Mouse (Mus musculus): Measurements from ENCODE around the gene Gsta2. TPM values are rescaled to one million over a fixed set of nuclear protein-coding genes. Genes with fewer than 3 reads are reported as not detected.

Gene Gsta2
- polyA plus RNA-seq, 1 experiment from 2014 or later: not detected

DNA sequence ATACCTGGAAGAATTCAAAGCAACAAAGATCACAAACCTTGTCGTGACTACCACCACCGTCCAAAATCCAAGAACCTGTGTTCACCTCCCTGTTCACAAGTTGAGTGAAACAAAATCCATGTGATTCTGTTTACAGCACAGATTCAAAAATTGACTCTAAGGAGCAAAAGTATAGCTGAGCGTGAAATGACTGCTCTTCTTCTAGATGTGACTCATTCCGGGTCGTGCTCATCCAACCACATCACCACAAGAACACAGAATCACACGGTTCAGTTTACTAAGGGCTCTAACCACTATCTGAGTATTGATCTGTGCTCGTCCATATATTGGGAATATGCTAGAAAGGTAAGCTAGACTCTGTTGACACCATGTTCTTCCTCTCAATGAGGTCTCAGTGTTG, 31.4 kb upstream of the Gsta2 start:
- Histone ChIP-seq H3K9ac (ENCODE audit: low read length) (no peak overlapping the region), H3K4me2 (no peak overlapping the region), H3K27me3 (ENCODE audit: control insufficient read depth, insufficient read depth, low read length) (no peaks in the 10 kb centered on the region), H3K4me3 (ENCODE audit: low read depth, low read length) (no peak overlapping the region), H3K27ac (ENCODE audit: low read depth, low read length) (no peak overlapping the region), H3K9me3 (ENCODE audit: control insufficient read depth, low read length) (no peaks in the 10 kb centered on the region), H3K36me3 (ENCODE audit: control insufficient read depth, insufficient read depth, low read length) (no peaks in the 10 kb centered on the region), H3K4me1 (ENCODE audit: control insufficient read depth, insufficient read depth, low read length) (no peaks in the 10 kb centered on the region)
- 86% methylated on average over 7 of the region's 7 CpGs for WGBS
- DNase-seq (ENCODE audit: low spot score, missing footprints): no peak
- ATAC-seq (ENCODE audit: low FRiP score): no peak

DNA sequence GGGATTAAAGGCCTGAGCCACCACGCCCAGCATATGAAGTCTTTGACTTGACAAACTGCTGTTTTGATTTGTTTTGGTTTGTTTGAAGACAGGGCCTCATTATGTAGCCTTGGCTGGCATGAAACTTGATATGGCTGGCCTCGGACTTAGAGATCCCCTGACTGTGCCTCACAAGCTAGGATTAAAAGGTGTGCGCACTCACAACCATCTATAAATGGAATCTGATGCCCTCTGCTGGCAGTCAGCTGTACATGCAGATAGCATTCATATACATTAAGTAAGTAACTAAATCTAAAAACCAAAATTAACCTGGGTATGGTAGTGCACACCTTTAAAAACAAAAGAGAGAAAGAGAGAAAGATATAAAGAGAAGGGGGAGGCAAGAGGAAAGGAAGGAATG, 30.3 kb upstream of the Gsta2 start:
- peak; percentile 88 for DNase-seq (ENCODE audit: low spot score, missing footprints)
- 52% methylated on average over 3 of the region's 3 CpGs for whole genome bisulfite sequencing

DNA sequence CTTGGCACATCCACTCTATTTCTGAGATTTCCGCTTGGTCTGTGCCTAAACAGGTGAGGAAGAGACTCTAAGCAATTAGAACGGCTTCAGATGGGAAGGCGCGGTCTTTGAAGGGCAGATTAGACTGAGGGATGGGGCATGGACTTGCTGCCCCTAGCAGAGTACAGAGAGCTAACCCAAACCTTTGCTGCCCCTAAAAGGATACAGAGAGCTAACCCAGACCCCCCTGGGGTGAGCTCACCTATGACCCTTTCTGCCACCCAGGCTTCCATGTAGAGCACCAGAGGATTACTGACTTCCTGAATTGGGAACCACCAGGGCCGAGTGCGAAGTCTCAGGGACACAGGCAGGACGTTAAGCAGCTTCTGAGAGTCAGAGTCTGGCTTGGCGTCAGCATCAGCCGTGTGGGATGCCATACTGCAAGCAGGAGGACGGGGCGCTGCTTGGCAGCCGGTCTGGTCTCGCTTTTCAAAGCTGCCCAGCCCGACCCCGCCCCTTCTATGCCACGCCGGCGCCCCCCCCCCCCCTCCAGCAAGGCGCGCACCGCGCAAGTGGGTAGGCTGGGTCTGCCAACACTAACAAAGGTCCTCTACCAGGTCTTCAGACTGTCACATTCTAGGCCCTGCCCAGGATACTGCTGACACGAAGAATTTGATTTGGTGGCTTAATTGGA, 22.7 kb upstream of the Gsta2 start, which contains the start of gene Ooep:
Ooep (minus strand) TSS at position 613 of the 673 bp plus-strand sequence.
- Histone ChIP-seq H3K4me1 (ENCODE audit: control insufficient read depth, insufficient read depth, low read length) (peaks cover 6% of the 10 kb centered on the region), H3K9ac (ENCODE audit: low read length) (peak within 1 kb of the TSS; percentile 52), H3K27me3 (ENCODE audit: control insufficient read depth, insufficient read depth, low read length) (peaks cover 2% of the 10 kb centered on the region; the same call in 1 of the 2 replicates), H3K4me3 (ENCODE audit: low read depth, low read length) (peak within 1 kb of the TSS; percentile 30), H3K4me2 (peak within 1 kb of the TSS; percentile 64), H3K27ac (ENCODE audit: low read depth, low read length) (no peak within 1 kb of the TSS), H3K36me3 (ENCODE audit: control insufficient read depth, insufficient read depth, low read length) (no peaks in the 10 kb centered on the region), H3K9me3 (ENCODE audit: control insufficient read depth, low read length) (no peaks in the 10 kb centered on the region)
- DNase-seq (ENCODE audit: low spot score, missing footprints) (peak; percentile 89), ATAC-seq (ENCODE audit: low FRiP score) (peak; percentile 86)
- WGBS: 3% methylated on average over 19 of the region's 23 CpGs

More for the DNA sequence above, 30.3 kb upstream of the Gsta2 start:
- no peaks in the 10 kb centered on the region for H3K4me1 ChIP-seq (ENCODE audit: control insufficient read depth, insufficient read depth, low read length)
- no peaks in the 10 kb centered on the region for H3K9me3 ChIP-seq (ENCODE audit: control insufficient read depth, low read length)
- no peak for ATAC-seq (ENCODE audit: low FRiP score)
- no peak overlapping the region for H3K27ac ChIP-seq (ENCODE audit: low read depth, low read length)
- H3K4me3 ChIP-seq (ENCODE audit: low read depth, low read length): no peak overlapping the region
- H3K36me3 ChIP-seq (ENCODE audit: control insufficient read depth, insufficient read depth, low read length): no peaks in the 10 kb centered on the region
- H3K4me2 ChIP-seq: no peak overlapping the region
- no peaks in the 10 kb centered on the region for H3K27me3 ChIP-seq (ENCODE audit: control insufficient read depth, insufficient read depth, low read length)
- H3K9ac ChIP-seq (ENCODE audit: low read length): no peak overlapping the region

DNA sequence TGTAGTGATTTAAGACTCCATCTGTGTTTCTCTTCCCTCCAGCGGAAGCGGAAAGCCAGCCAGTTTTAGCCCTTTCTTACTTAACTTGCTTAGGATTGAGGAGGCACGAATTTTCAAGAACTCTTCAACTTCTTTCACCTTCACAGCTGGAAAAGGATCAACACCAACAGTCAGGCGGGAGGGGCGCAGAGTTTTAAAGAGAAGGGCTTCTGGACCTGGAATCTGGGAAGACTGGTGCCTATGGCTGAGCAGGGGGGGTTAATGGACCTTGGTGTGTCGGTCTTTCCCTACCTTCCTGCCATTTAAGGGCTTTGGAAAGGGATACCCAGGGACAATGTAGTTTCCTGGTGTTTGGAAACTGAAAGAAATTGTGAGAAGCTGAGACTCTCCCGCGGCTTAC, 22.0 kb upstream of the Gsta2 start:
- Histone ChIP-seq H3K4me3 (ENCODE audit: low read depth, low read length) (0 out of 2 replicates have a peak overlapping the region, but pooled peaks have one; percentile 30), H3K36me3 (ENCODE audit: control insufficient read depth, insufficient read depth, low read length) (no peaks in the 10 kb centered on the region), H3K9me3 (ENCODE audit: control insufficient read depth, low read length) (no peaks in the 10 kb centered on the region), H3K9ac (ENCODE audit: low read length) (no peak overlapping the region; the same call in 1 of the 2 replicates), H3K4me2 (peak overlapping the region; percentile 64), H3K27me3 (ENCODE audit: control insufficient read depth, insufficient read depth, low read length) (peaks cover 2% of the 10 kb centered on the region; the same call in 1 of the 2 replicates), H3K4me1 (ENCODE audit: control insufficient read depth, insufficient read depth, low read length) (peaks cover 6% of the 10 kb centered on the region), H3K27ac (ENCODE audit: low read depth, low read length) (no peak overlapping the region)
- ATAC-seq (ENCODE audit: low FRiP score) (no peak), DNase-seq (ENCODE audit: low spot score, missing footprints) (peak; percentile 86)
- 21% methylated on average over 8 of the region's 8 CpGs for WGBS

DNA sequence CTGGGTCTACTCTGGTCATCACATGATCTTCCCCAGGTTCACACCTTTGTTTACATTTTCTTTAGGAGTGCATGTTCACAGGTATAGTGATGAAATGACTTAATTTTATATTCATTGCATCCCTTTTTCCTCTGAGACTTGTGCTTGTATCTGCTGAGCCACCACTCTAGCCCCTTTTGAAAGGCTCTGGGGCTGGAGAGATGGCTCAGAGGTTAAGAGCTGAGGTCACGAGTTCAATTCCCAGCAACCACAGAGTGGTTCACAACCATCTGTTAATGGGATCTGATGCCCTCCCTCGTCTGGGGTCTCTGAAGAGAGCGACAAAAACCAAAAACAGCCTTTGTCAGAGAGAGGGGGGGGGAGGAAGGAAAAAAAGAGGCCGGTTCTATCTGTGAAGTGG, 19.9 kb upstream of the Gsta2 start:
- no peak overlapping the region for H3K9ac ChIP-seq (ENCODE audit: low read length)
- no peak overlapping the region for H3K27ac ChIP-seq (ENCODE audit: low read depth, low read length)
- no peaks in the 10 kb centered on the region for H3K36me3 ChIP-seq (ENCODE audit: control insufficient read depth, insufficient read depth, low read length)
- H3K4me3 ChIP-seq (ENCODE audit: low read depth, low read length): no peak overlapping the region
- peaks cover 2% of the 10 kb centered on the region; the same call in 1 of the 2 replicates for H3K27me3 ChIP-seq (ENCODE audit: control insufficient read depth, insufficient read depth, low read length)
- ATAC-seq (ENCODE audit: low FRiP score): no peak
- no peak overlapping the region for H3K4me2 ChIP-seq
- peaks cover 6% of the 10 kb centered on the region for H3K4me1 ChIP-seq (ENCODE audit: control insufficient read depth, insufficient read depth, low read length)
- WGBS: 74% methylated on average over 4 of the region's 4 CpGs
- no peaks in the 10 kb centered on the region for H3K9me3 ChIP-seq (ENCODE audit: control insufficient read depth, low read length)
- no peak for DNase-seq (ENCODE audit: low spot score, missing footprints)

DNA sequence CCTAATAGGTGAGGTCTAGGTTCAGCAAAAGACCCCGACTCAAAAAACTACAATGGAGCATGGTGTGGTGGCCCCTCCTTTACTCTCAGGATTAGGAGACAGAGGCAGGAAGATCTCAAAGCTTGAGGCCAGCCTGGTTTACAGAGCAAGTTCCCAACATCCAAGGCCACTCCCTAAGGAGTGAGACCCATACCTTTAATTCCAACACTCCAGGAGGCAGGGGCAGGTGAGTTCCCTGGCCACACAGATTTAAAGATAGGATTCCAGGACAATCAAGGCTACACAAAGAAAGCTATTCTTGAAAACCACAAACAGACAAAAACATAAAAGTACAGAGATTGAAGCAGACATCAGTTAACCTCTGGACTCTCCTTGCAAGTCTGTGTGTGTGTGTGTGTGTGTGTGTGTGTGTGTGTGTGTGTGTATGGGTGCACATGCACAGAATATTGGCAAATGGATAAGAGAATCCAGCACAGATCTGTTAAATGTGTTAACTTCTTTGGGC, 19.3 kb upstream of the Gsta2 start:
- Histone ChIP-seq H3K4me1 (ENCODE audit: control insufficient read depth, insufficient read depth, low read length) (peaks cover 6% of the 10 kb centered on the region), H3K36me3 (ENCODE audit: control insufficient read depth, insufficient read depth, low read length) (no peaks in the 10 kb centered on the region), H3K27ac (ENCODE audit: low read depth, low read length) (no peak overlapping the region), H3K27me3 (ENCODE audit: control insufficient read depth, insufficient read depth, low read length) (peaks cover 2% of the 10 kb centered on the region; the same call in 1 of the 2 replicates), H3K4me3 (ENCODE audit: low read depth, low read length) (no peak overlapping the region), H3K9me3 (ENCODE audit: control insufficient read depth, low read length) (no peaks in the 10 kb centered on the region), H3K4me2 (no peak overlapping the region), H3K9ac (ENCODE audit: low read length) (no peak overlapping the region)
- ATAC-seq (ENCODE audit: low FRiP score): no peak
- 84% methylated on average over 1 of the region's 1 CpGs for WGBS
- no peak for DNase-seq (ENCODE audit: low spot score, missing footprints)

DNA sequence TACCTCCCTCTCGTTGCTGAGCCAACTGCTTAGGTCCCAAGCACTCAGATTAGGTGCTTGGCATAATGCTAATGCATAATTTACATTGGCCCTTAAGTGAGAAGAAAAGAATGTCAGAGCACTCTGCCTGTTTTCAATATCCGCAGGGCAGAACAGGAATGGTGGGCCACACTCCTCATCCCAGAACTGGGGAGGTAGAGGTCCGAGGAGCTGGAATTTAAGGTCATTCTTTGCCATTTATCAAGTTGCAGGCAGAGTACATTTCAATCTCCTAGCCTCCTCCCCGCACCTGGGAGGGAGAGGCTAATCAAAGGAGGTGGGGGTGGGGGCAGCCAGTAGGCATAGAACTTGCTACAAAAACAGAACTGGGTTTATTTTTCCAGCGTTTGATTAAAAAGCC, 18.8 kb upstream of the Gsta2 start:
- no peak overlapping the region for H3K9ac ChIP-seq (ENCODE audit: low read length)
- H3K36me3 ChIP-seq (ENCODE audit: control insufficient read depth, insufficient read depth, low read length): no peaks in the 10 kb centered on the region
- H3K4me1 ChIP-seq (ENCODE audit: control insufficient read depth, insufficient read depth, low read length): peaks cover 6% of the 10 kb centered on the region
- H3K4me3 ChIP-seq (ENCODE audit: low read depth, low read length): no peak overlapping the region
- ATAC-seq (ENCODE audit: low FRiP score) (no peak), DNase-seq (ENCODE audit: low spot score, missing footprints) (no peak)
- no peaks in the 10 kb centered on the region for H3K9me3 ChIP-seq (ENCODE audit: control insufficient read depth, low read length)
- WGBS: 70% methylated on average over 5 of the region's 5 CpGs
- peaks cover 2% of the 10 kb centered on the region; the same call in 1 of the 2 replicates for H3K27me3 ChIP-seq (ENCODE audit: control insufficient read depth, insufficient read depth, low read length)
- no peak overlapping the region for H3K27ac ChIP-seq (ENCODE audit: low read depth, low read length)
- no peak overlapping the region for H3K4me2 ChIP-seq

DNA sequence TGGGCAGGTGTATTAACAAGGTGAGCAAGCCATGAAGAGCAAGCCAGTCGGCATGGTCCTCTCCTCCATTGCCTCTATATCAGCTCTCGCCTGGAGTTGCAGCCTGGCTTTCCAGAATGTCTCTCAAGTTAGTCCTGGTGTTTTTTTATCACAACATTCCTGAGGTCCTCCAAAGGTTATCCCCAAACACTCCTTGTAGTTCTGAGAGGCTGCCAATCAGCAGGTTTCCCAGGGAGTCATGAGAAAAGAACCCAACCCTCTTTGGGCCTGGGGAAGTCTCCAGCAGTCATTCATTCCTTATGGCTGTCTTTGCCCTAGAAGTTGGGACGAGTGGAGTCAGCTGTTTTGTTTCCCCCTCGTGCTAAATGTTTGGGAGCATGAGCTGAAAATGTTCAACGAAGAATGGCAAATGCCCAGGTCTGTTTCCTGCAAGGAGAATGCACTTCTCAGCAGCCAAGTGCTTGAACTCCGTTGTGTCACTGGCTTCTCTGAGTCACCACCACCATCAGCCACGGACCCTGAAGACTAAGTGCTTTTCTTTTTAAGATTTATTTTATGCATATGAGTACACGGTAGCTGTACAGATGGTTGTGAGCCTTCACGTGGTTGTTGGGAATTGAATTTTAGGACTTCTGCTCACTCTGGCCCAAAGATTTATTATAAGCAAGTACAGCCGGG, 17.4 kb upstream of the Gsta2 start:
- no peaks in the 10 kb centered on the region for H3K36me3 ChIP-seq (ENCODE audit: control insufficient read depth, insufficient read depth, low read length)
- no peak overlapping the region for H3K9ac ChIP-seq (ENCODE audit: low read length)
- DNase-seq (ENCODE audit: low spot score, missing footprints) (no peak), ATAC-seq (ENCODE audit: low FRiP score) (no peak)
- peaks cover 4% of the 10 kb centered on the region for H3K4me1 ChIP-seq (ENCODE audit: control insufficient read depth, insufficient read depth, low read length)
- no peak overlapping the region for H3K4me3 ChIP-seq (ENCODE audit: low read depth, low read length)
- 0 out of 2 replicates have a peak, but pooled peaks cover 2% of the 10 kb centered on the region for H3K27me3 ChIP-seq (ENCODE audit: control insufficient read depth, insufficient read depth, low read length)
- no peaks in the 10 kb centered on the region for H3K9me3 ChIP-seq (ENCODE audit: control insufficient read depth, low read length)
- H3K27ac ChIP-seq (ENCODE audit: low read depth, low read length): no peak overlapping the region
- no peak overlapping the region for H3K4me2 ChIP-seq
- WGBS: 91% methylated on average over 10 of the region's 10 CpGs

DNA sequence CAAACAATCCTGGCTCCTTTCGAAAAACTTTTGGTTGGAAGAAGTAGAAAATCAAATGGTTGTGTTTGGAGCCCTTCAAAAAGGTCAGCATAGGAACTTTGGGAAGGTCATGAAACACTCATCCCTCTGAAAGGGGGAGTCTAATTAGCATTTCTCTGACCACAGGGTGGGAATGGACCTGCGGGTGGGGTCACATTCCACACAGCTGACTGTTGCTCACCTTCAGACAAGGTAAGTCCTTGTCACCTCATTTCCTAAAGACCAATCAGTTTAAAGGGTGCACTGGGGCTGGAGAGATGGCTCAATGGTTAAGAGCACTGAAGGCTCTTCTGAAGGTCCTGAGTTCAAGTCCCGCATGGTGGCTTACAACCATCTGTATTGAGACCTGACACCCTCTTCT, 15.9 kb upstream of the Gsta2 start:
- no peak overlapping the region for H3K27ac ChIP-seq (ENCODE audit: low read depth, low read length)
- H3K4me3 ChIP-seq (ENCODE audit: low read depth, low read length): no peak overlapping the region
- no peaks in the 10 kb centered on the region for H3K9me3 ChIP-seq (ENCODE audit: control insufficient read depth, low read length)
- no peak for DNase-seq (ENCODE audit: low spot score, missing footprints)
- no peak for ATAC-seq (ENCODE audit: low FRiP score)
- 95% methylated on average over 3 of the region's 3 CpGs for WGBS
- no peak overlapping the region for H3K4me2 ChIP-seq
- H3K4me1 ChIP-seq (ENCODE audit: control insufficient read depth, insufficient read depth, low read length): no peaks in the 10 kb centered on the region
- no peaks in the 10 kb centered on the region for H3K36me3 ChIP-seq (ENCODE audit: control insufficient read depth, insufficient read depth, low read length)
- no peak overlapping the region for H3K9ac ChIP-seq (ENCODE audit: low read length)
- H3K27me3 ChIP-seq (ENCODE audit: control insufficient read depth, insufficient read depth, low read length): no peaks in the 10 kb centered on the region

Data from midbrain, embryonic 11.5 days (tissue).